Mouse (Mus musculus): ENCODE measurements around the gene Ino80. TPM values are rescaled to one million over a fixed set of nuclear protein-coding genes. Genes with fewer than 3 reads are reported as not detected.
A peak's percentile ranks its signal among the peaks of the same experiment; 100 is the strongest.

The Ino80 gene
- polyA plus RNA-seq, 1 experiment = 9.9 TPM

DNA sequence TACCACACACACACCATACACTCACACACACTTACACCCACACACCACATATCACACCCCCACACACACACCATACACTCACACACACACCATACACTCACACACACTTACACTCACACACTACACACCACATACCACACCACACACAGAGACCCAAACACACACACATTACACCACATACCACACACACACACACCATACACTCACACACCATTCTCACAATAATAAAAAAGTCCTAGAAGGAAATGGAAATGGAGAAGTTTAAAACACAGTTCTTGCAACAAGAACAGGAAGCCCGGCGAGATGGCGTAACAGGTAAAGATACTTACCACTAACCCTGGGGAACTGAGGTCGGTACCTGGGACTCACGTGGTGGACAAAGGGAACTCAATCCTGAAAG, 120.7 kb downstream of the Ino80 start:
- Histone ChIP-seq H3K4me1 (ENCODE audit: control insufficient read depth, insufficient read depth, low read length) (peaks cover 11% of the 10 kb centered on the region), H3K4me3 (replicated peaks; ENCODE audit: control insufficient read depth, low read depth, low read length) (no peak overlapping the region), H3K27ac (ENCODE audit: control insufficient read depth, insufficient read depth, low read depth, low read length, poor library complexity) (peak overlapping the region; percentile 73; the same call in 1 of the 2 replicates)
- WGBS = 12% methylated on average over 5 of the region's 5 CpGs
- TF ChIP-seq POLR2A (IDR thresholded peaks at IDR 0.05; ENCODE audit: borderline replicate concordance, control insufficient read depth, low read depth, low read length) (no peak), CTCF (IDR thresholded peaks at IDR 0.05; ENCODE audit: control insufficient read depth, insufficient read depth, low read length) (no peak)

DNA sequence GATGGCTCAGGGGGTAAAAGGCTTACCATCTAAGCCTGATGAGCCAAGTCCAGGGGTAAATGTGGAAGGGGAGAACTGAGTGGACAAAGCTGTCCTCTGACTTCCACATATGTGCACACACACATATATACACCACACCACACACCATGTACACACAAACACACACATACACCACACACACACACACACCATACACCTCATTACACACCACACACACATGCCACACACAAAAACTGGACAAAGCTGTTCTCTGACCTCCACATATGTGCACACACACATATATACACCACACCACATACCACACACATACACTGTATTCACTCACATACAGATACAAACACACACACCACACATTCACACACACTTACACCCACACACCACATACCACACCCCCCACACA, 121.2 kb downstream of the Ino80 start:
- no peak for TF ChIP-seq POLR2A (IDR thresholded peaks at IDR 0.05; ENCODE audit: borderline replicate concordance, control insufficient read depth, low read depth, low read length)
- no peak for TF ChIP-seq CTCF (IDR thresholded peaks at IDR 0.05; ENCODE audit: control insufficient read depth, insufficient read depth, low read length)
- Histone ChIP-seq H3K4me3 (replicated peaks; ENCODE audit: control insufficient read depth, low read depth, low read length) (no peak overlapping the region), H3K4me1 (ENCODE audit: control insufficient read depth, insufficient read depth, low read length) (peaks cover 11% of the 10 kb centered on the region), H3K27ac (ENCODE audit: control insufficient read depth, insufficient read depth, low read depth, low read length, poor library complexity) (peak overlapping the region; percentile 73; the same call in 1 of the 2 replicates)

DNA sequence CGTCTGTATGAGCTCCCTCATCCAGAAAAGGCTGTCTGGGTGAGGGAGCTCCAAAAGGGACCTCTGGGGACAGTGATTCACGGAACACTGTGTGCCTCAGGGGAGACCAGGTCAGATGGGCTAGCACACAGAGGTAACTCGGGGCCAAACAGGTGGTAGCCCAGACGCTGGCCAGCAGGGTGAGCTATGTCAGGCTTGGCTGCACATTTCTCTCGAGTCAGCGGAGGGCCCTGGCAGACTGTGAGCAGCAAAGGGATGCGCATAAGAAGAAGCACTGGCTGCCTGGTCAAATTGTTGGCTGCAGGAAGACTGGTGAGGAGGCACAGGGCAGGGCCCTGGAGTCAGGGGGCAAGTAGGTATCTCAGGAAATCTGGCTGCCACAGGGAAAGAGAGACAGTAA, 121.8 kb downstream of the Ino80 start:
- 49% methylated on average over 7 of the region's 7 CpGs for WGBS
- Histone ChIP-seq H3K4me1 (ENCODE audit: control insufficient read depth, insufficient read depth, low read length) (peaks cover 11% of the 10 kb centered on the region), H3K27ac (ENCODE audit: control insufficient read depth, insufficient read depth, low read depth, low read length, poor library complexity) (no peak overlapping the region), H3K4me3 (replicated peaks; ENCODE audit: control insufficient read depth, low read depth, low read length) (no peak overlapping the region)
- peak; percentile 13; the same call in 1 of the 2 replicates for TF ChIP-seq CTCF (IDR thresholded peaks at IDR 0.05; ENCODE audit: control insufficient read depth, insufficient read depth, low read length)
- TF ChIP-seq POLR2A (IDR thresholded peaks at IDR 0.05; ENCODE audit: borderline replicate concordance, control insufficient read depth, low read depth, low read length) = no peak

DNA sequence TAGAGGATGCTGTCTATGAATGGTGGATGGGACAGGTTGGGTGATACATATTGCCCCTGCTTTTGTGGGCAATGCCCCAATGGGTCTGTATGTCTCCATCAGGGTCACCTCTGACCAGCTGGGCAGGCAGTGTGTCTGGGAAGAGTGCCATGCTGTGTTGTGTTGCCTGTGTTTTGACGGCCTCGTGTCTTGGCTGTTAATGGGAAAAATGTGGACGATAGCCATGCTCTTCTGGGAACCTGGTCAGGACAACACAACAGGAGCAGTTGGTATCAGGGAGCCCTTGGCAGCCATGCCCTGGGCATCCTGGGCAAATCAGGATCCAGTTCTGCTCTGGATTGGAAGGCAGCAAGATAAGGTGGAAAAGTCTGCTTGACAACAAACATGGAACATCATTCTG, 122.4 kb downstream of the Ino80 start:
- 91% methylated on average over 3 of the region's 3 CpGs for WGBS
- Histone ChIP-seq H3K27ac (ENCODE audit: control insufficient read depth, insufficient read depth, low read depth, low read length, poor library complexity) (no peak overlapping the region), H3K4me1 (ENCODE audit: control insufficient read depth, insufficient read depth, low read length) (peaks cover 12% of the 10 kb centered on the region), H3K4me3 (replicated peaks; ENCODE audit: control insufficient read depth, low read depth, low read length) (no peak overlapping the region)
- no peak for TF ChIP-seq POLR2A (IDR thresholded peaks at IDR 0.05; ENCODE audit: borderline replicate concordance, control insufficient read depth, low read depth, low read length)
- no peak for TF ChIP-seq CTCF (IDR thresholded peaks at IDR 0.05; ENCODE audit: control insufficient read depth, insufficient read depth, low read length)

DNA sequence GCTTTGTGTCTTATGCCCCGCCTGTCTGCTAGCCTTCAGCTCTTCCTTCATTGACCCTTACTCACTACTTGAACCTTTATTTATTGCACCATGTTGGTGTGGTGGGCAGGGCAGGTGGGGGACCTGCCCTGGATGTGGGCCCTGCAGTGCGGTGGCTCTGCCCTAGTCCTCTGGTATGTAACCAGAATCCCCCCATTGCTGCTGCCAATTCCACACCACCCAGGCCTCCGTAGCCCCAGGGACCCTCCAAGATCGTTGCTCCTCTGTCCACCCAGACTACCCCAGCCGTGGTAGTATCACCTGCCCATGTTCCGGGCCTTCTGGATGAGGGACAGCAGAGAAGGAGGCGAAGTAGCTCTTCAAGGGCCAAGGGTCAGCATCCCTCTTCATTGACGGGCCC, 123.8 kb downstream of the Ino80 start:
- Histone ChIP-seq H3K27ac (ENCODE audit: control insufficient read depth, insufficient read depth, low read depth, low read length, poor library complexity) (no peak overlapping the region), H3K4me1 (ENCODE audit: control insufficient read depth, insufficient read depth, low read length) (peaks cover 11% of the 10 kb centered on the region), H3K4me3 (replicated peaks; ENCODE audit: control insufficient read depth, low read depth, low read length) (no peak overlapping the region)
- WGBS = 85% methylated on average over 8 of the region's 8 CpGs
- TF ChIP-seq CTCF (IDR thresholded peaks at IDR 0.05; ENCODE audit: control insufficient read depth, insufficient read depth, low read length) (no peak), POLR2A (IDR thresholded peaks at IDR 0.05; ENCODE audit: borderline replicate concordance, control insufficient read depth, low read depth, low read length) (no peak)

DNA sequence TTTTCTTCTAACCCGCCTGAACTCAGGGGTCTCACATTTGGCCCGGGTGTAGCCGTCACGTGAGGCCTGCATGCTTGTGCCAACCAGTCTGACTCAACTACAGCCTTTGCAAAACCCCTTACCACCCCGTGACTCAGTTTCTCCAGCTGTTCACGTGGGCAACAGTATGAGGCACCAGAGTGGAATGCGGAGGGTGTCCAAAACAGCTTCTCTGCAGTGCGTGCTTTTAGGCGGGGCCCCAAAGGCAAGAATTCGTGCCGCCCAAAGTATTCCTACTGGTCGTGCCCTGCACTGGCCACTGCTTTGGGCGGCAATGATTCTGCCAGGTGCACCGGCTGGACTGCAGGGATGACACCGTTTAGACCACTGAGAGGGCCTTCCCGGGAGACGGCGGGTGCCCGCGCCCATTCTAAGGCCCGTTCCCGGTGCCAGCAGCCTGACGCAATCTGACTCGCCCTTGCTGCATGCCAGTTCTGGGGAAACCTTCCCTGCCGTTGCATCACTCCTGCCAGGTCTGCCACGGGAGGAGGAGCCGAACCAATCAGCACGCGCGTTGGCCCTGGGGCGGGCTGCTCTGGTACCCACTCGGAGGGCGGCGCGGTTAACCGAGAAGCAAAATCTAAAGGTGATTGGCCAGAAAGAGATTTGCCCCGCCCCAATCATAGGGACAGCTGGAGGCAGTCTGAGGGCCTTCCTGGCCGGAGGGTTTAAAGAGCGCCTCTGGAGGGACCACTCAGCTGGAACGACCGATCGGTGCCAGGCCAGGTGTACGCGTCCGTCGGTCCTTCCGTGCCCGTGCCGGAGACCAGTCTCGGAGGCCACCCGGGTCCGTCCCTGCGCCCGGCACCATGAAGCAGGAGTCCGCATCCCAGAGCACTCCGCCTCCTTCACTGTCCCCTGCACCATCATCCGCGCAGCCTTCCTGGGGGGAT, 126.7 kb downstream of the Ino80 start, which contains the start of gene Chac1:
Gene Chac1 (plus strand): TSS at position 675 of the 932 bp plus-strand sequence.
- peak within 1 kb of the TSS; percentile 38 for H3K27ac ChIP-seq (ENCODE audit: control insufficient read depth, insufficient read depth, low read depth, low read length, poor library complexity)
- WGBS = 11% methylated on average over 58 of the region's 58 CpGs
- peaks cover 4% of the 10 kb centered on the region for H3K4me1 ChIP-seq (ENCODE audit: control insufficient read depth, insufficient read depth, low read length)
- peak; percentile 12; the same call in 1 of the 2 replicates for TF ChIP-seq POLR2A (IDR thresholded peaks at IDR 0.05; ENCODE audit: borderline replicate concordance, control insufficient read depth, low read depth, low read length)
- no peak for TF ChIP-seq CTCF (IDR thresholded peaks at IDR 0.05; ENCODE audit: control insufficient read depth, insufficient read depth, low read length)
- H3K4me3 ChIP-seq (replicated peaks; ENCODE audit: control insufficient read depth, low read depth, low read length) = peak within 1 kb of the TSS; percentile 72

DNA sequence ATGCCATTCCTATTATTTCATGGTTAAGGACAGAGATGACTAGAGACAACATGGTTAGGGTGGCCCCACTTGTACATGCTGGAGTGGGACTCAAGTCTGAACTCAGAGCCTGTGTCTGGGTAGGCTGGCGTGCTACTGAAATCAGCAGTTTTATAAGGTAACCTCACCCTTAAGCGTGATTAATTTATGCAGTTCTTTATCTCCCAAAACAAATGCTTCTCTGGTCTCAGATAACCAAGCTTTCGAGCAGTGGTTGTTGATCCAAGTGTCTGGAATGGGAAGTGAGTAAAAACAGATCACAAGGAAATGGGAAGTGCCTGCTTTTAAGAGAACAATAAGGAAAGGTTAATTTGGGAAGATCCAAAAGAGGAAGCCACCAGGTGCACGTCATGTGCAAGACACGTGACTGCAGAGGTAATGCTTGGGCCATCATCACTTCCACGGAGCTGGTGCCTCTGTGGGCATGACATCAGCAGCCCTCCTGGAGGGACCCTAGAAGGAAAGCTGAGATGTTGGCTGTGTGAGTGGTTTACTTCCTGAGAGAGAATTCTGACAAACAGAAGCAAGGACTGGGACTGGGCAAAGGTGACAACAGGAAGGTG, 132.8 kb downstream of the Ino80 start:
- no peak for TF ChIP-seq CTCF (IDR thresholded peaks at IDR 0.05; ENCODE audit: control insufficient read depth, insufficient read depth, low read length)
- TF ChIP-seq POLR2A (IDR thresholded peaks at IDR 0.05; ENCODE audit: borderline replicate concordance, control insufficient read depth, low read depth, low read length) = no peak

More for the DNA sequence above, 132.8 kb downstream of the Ino80 start:
- no peaks in the 10 kb centered on the region for H3K4me1 ChIP-seq (ENCODE audit: control insufficient read depth, insufficient read depth, low read length)
- no peak overlapping the region for H3K4me3 ChIP-seq (replicated peaks; ENCODE audit: control insufficient read depth, low read depth, low read length)
- no peak overlapping the region for H3K27ac ChIP-seq (ENCODE audit: control insufficient read depth, insufficient read depth, low read depth, low read length, poor library complexity)
- 23% methylated on average over 6 of the region's 6 CpGs for WGBS
